Mouse (Mus musculus): ENCODE measurements around the gene Pald1. TPM values are rescaled to one million over a fixed set of nuclear protein-coding genes. Genes with fewer than 3 reads are reported as not detected.

Pald1 gene
- polyA plus RNA-seq, 1 experiment from 2014 or later: 36.0 TPM

GRCm38 (mm10) chr10:61378050-61378449, 5.3 kb downstream of the Pald1 start:
- H3K4me3 ChIP-seq: no peak overlapping the region
- H3K4me1 ChIP-seq: peaks cover 66% of the 10 kb centered on the region
- 97% methylated on average over 5 of the region's 5 CpGs for WGBS
- peaks cover 4% of the 10 kb centered on the region; the same call in 1 of the 2 replicates for H3K36me3 ChIP-seq (replicated peaks)
- no peak for DNase-seq (ENCODE audit: extremely low spot score, low spot score)
- no peak overlapping the region for H3K27ac ChIP-seq
- H3K27me3 ChIP-seq (ENCODE audit: poor library complexity, severe bottlenecking): peaks cover 21% of the 10 kb centered on the region
- peaks cover 3% of the 10 kb centered on the region; the same call in 1 of the 2 replicates for H3K9me3 ChIP-seq

GRCm38 (mm10) chr10:61374771-61375481, 8.4 kb downstream of the Pald1 start:
- Histone ChIP-seq H3K27ac (0 out of 2 replicates have a peak overlapping the region, but pooled peaks have one; percentile 31), H3K4me1 (peaks cover 66% of the 10 kb centered on the region), H3K36me3 (replicated peaks) (peaks cover 4% of the 10 kb centered on the region; the same call in 1 of the 2 replicates), H3K9me3 (peaks cover 3% of the 10 kb centered on the region; the same call in 1 of the 2 replicates), H3K27me3 (ENCODE audit: poor library complexity, severe bottlenecking) (no peaks in the 10 kb centered on the region), H3K4me3 (no peak overlapping the region)
- 85% methylated on average over 6 of the region's 6 CpGs for WGBS
- DNase-seq (ENCODE audit: extremely low spot score, low spot score): no peak

DNA sequence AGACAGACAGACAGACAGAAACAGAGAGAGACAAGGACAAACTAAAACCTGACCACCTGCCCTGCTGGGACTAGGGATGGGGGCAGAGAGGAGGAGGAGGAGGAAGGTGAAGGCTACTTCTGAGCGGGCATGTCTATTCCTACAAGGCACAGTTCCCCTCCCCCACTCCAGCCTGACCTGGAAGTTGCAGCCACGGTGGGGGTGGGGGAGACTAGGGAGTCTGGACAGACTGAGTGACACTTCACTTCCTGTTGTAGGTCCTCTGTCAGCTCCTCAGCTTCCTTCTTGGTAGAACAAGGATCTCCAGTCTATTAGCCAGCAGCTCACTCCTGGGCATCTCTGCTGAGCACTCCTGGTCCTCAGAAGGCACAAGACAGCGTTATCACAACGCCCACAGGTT, 9.3 kb downstream of the Pald1 start:
- Histone ChIP-seq H3K4me1 (peaks cover 67% of the 10 kb centered on the region), H3K27me3 (ENCODE audit: poor library complexity, severe bottlenecking) (no peaks in the 10 kb centered on the region), H3K9me3 (peaks cover 3% of the 10 kb centered on the region; the same call in 1 of the 2 replicates), H3K36me3 (replicated peaks) (peaks cover 4% of the 10 kb centered on the region; the same call in 1 of the 2 replicates), H3K27ac (no peak overlapping the region), H3K4me3 (no peak overlapping the region)
- no peak for DNase-seq (ENCODE audit: extremely low spot score, low spot score)
- 47% methylated on average over 4 of the region's 4 CpGs for WGBS

DNA sequence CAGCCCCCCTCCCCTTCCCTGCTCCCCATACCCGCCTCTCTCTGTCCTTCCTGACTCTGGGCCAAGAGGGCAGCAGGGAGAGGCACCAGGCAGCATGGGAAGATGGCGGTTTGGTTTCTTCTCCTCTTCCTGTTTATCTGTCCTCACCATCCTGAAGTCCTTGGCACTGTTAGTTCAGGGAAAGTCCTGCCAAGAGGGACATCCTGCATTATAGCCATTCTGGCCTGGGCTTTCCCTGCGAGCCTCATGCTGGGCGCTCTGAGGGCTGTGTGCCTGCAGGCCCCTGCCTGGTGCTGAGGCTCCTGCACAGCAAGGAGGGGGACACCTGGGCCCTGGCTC, 10.8 kb downstream of the Pald1 start:
- Histone ChIP-seq H3K27me3 (ENCODE audit: poor library complexity, severe bottlenecking) (no peaks in the 10 kb centered on the region), H3K9me3 (peaks cover 3% of the 10 kb centered on the region; the same call in 1 of the 2 replicates), H3K27ac (peak overlapping the region; percentile 41; the same call in 1 of the 2 replicates), H3K36me3 (replicated peaks) (no peaks in the 10 kb centered on the region), H3K4me3 (no peak overlapping the region), H3K4me1 (peaks cover 68% of the 10 kb centered on the region)
- DNase-seq (ENCODE audit: extremely low spot score, low spot score): no peak
- WGBS: 71% methylated on average over 4 of the region's 4 CpGs

DNA sequence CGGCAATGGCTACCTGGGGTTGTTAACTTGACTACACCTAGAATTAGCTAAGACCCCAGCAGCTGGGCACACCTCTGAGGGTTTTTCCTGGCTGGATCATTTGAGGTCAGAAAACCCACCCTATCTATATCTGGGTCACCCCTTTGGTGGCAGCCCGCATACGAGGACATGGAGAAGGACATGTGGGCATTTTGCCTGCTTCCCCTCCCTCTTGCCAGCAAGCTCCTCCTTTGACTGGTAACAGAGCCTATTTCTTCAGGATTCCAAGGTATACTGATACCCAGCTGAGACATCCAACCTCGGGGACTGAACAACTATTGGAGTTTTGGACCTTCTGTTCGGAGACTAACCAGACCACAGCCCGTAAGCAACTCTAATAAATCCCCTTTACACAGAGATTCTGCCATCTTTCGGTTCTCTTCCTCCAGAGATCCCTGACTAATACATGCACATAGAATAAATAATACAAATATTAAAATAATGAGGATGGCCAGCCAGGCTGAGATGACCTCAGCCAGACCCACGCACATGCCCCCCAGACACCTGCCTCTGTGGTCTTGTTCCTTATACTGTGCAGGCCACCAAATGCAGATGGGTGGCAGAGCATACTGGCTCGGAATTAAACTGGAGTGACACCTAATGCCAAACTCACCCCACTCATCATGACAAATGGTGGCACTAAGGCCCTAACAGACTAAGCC, 11.3 kb downstream of the Pald1 start:
- Histone ChIP-seq H3K36me3 (replicated peaks) (no peaks in the 10 kb centered on the region), H3K27ac (peak overlapping the region; percentile 41), H3K9me3 (peaks cover 3% of the 10 kb centered on the region; the same call in 1 of the 2 replicates), H3K4me3 (no peak overlapping the region), H3K27me3 (ENCODE audit: poor library complexity, severe bottlenecking) (no peaks in the 10 kb centered on the region), H3K4me1 (peaks cover 73% of the 10 kb centered on the region)
- 90% methylated on average over 9 of the region's 9 CpGs for WGBS
- DNase-seq (ENCODE audit: extremely low spot score, low spot score): no peak

DNA sequence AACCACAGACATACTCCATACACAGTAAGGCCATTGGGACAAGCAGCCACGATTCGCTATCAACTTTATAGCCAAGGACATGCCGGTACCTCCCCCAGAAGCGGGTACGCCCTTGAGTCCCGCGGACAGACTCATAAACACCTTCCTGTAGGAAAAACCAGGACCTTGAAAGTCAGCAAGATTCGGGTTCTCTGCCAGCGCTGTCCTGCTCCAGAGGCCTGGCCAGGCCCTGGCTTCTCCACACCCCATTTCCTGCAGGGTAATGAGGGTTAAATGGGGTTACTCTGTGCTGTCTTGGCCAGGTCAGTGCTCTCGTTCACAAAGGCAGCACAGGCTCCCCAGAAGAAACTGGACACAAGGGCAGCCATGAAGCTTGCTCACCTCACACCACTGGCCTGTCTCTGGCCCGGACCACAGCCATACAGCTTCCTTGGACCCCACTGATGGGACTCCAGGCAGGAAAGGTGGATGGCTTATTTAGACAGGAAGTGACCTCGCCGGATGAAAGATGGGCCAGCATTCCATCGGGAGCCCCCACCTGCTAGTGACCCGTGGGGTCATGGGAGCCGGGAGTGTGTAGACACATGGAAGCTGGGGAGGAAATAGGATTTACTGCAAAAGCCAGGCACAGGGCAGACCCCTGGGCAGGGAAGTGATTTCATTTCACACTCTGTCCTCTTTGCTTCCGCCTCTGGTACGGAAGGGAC, 12.9 kb downstream of the Pald1 start:
- WGBS: 80% methylated on average over 18 of the region's 18 CpGs

DNA sequence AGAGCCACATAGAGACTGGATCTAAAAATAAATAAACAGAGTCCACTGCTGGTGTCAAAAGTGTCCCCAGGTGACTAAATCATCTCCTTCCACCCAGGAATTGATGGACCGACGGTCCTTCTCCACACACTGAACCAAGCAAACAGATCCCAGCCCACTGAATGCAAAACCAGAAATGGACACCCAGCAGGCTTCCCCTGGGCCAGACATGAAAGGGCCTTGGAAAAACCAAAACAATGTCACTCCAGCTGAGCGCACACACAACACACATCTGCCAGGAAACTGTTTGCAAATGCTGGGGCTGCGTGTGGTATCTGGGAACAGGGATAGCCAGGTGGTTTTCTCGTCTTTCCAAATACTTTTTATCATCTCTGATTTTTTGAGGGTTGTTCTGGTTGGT, 13.6 kb downstream of the Pald1 start:
- 71% methylated on average over 5 of the region's 5 CpGs for WGBS

More for the DNA sequence above, 12.9 kb downstream of the Pald1 start:
- Histone ChIP-seq H3K27ac (peak overlapping the region; percentile 67), H3K9me3 (peaks cover 3% of the 10 kb centered on the region; the same call in 1 of the 2 replicates), H3K4me1 (peaks cover 77% of the 10 kb centered on the region), H3K4me3 (no peak overlapping the region), H3K36me3 (replicated peaks) (no peaks in the 10 kb centered on the region), H3K27me3 (ENCODE audit: poor library complexity, severe bottlenecking) (no peaks in the 10 kb centered on the region)
- no peak for DNase-seq (ENCODE audit: extremely low spot score, low spot score)

DNA sequence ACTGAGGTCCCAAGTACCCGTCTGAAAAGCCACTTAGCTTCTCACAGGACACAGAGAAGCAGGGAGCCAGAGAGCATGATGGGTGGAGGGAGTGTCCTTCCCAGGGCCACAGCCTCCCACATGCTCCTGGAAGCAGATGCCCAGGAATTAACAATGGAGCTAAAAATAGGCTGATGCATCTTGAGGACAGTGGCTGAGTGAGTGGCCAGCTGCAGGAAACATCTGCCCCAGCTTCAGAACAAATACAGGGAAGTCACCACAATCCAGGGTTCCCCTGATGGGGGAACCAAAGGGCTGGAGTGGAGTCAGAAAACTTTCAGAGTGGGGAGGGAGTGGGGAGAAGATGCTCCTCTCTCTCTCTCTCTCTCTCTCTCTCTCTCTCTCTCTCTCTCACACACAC, 17.4 kb downstream of the Pald1 start:
- H3K27me3 ChIP-seq (ENCODE audit: poor library complexity, severe bottlenecking): no peaks in the 10 kb centered on the region
- H3K36me3 ChIP-seq (replicated peaks): peaks cover 10% of the 10 kb centered on the region
- 0 out of 2 replicates have a peak overlapping the region, but pooled peaks have one; percentile 60 for H3K27ac ChIP-seq
- H3K4me3 ChIP-seq: no peak overlapping the region
- DNase-seq (ENCODE audit: extremely low spot score, low spot score): no peak
- WGBS: 77% methylated on average over 1 of the region's 1 CpGs
- peaks cover 3% of the 10 kb centered on the region; the same call in 1 of the 2 replicates for H3K9me3 ChIP-seq
- peaks cover 45% of the 10 kb centered on the region for H3K4me1 ChIP-seq

More for the DNA sequence above, 13.6 kb downstream of the Pald1 start:
- DNase-seq (ENCODE audit: extremely low spot score, low spot score): no peak
- Histone ChIP-seq H3K4me3 (no peak overlapping the region), H3K9me3 (peaks cover 3% of the 10 kb centered on the region; the same call in 1 of the 2 replicates), H3K27ac (peak overlapping the region; percentile 67; the same call in 1 of the 2 replicates), H3K4me1 (peaks cover 70% of the 10 kb centered on the region), H3K36me3 (replicated peaks) (no peaks in the 10 kb centered on the region), H3K27me3 (ENCODE audit: poor library complexity, severe bottlenecking) (no peaks in the 10 kb centered on the region)

GRCm38 (mm10) chr10:61364431-61364830, 18.9 kb downstream of the Pald1 start:
- no peak for DNase-seq (ENCODE audit: extremely low spot score, low spot score)
- H3K4me1 ChIP-seq: peaks cover 33% of the 10 kb centered on the region
- H3K36me3 ChIP-seq (replicated peaks): peaks cover 14% of the 10 kb centered on the region
- 85% methylated on average over 6 of the region's 6 CpGs for WGBS
- H3K4me3 ChIP-seq: no peak overlapping the region
- H3K27ac ChIP-seq: no peak overlapping the region
- peaks cover 7% of the 10 kb centered on the region; the same call in 1 of the 2 replicates for H3K9me3 ChIP-seq
- H3K27me3 ChIP-seq (ENCODE audit: poor library complexity, severe bottlenecking): no peaks in the 10 kb centered on the region

GRCm38 (mm10) chr10:61362992-61363391, 20.3 kb downstream of the Pald1 start:
- WGBS: 78% methylated on average over 8 of the region's 8 CpGs
- Histone ChIP-seq H3K4me3 (no peak overlapping the region), H3K4me1 (peaks cover 27% of the 10 kb centered on the region), H3K9me3 (peaks cover 7% of the 10 kb centered on the region; the same call in 1 of the 2 replicates), H3K27ac (peak overlapping the region; percentile 36; the same call in 1 of the 2 replicates), H3K27me3 (ENCODE audit: poor library complexity, severe bottlenecking) (no peaks in the 10 kb centered on the region), H3K36me3 (replicated peaks) (peaks cover 14% of the 10 kb centered on the region)
- DNase-seq (ENCODE audit: extremely low spot score, low spot score): no peak

GRCm38 (mm10) chr10:61362483-61362882, 20.8 kb downstream of the Pald1 start:
- no peaks in the 10 kb centered on the region for H3K27me3 ChIP-seq (ENCODE audit: poor library complexity, severe bottlenecking)
- DNase-seq (ENCODE audit: extremely low spot score, low spot score): no peak
- H3K27ac ChIP-seq: 0 out of 2 replicates have a peak overlapping the region, but pooled peaks have one; percentile 36
- H3K4me1 ChIP-seq: peaks cover 27% of the 10 kb centered on the region
- no peak overlapping the region for H3K4me3 ChIP-seq
- 85% methylated on average over 9 of the region's 9 CpGs for WGBS
- peaks cover 14% of the 10 kb centered on the region for H3K36me3 ChIP-seq (replicated peaks)
- peaks cover 7% of the 10 kb centered on the region; the same call in 1 of the 2 replicates for H3K9me3 ChIP-seq

- H3K4me3 ChIP-seq: no peak overlapping the region
- H3K9me3 ChIP-seq: peaks cover 7% of the 10 kb centered on the region; the same call in 1 of the 2 replicates
- peaks cover 20% of the 10 kb centered on the region for H3K4me1 ChIP-seq
- H3K36me3 ChIP-seq (replicated peaks): peaks cover 21% of the 10 kb centered on the region
- H3K27ac ChIP-seq: no peak overlapping the region
- no peak for DNase-seq (ENCODE audit: extremely low spot score, low spot score)
- H3K27me3 ChIP-seq (ENCODE audit: poor library complexity, severe bottlenecking): no peaks in the 10 kb centered on the region
- 93% methylated on average over 8 of the region's 8 CpGs for WGBS
These were observed 22.7 kb downstream of the Pald1 start for GRCm38 (mm10) chr10:61360667-61361066.

Measured in forebrain, embryonic 10.5 days (tissue).